Mouse (Mus musculus): Measurements from ENCODE around the gene Arl2bp.

- no peak for TF ChIP-seq GATA1 (IDR thresholded peaks at IDR 0.05; ENCODE audit: low read length)
- no peak for TF ChIP-seq TAL1 (IDR thresholded peaks at IDR 0.05; ENCODE audit: low read length)
Observed at GRCm38 (mm10) chr8:94680414-94680813, 14.0 kb downstream of the Arl2bp start.

Measured in erythroblast, embryonic 14.5 days (primary cell).